Mouse (Mus musculus): ENCODE results near the gene Dusp22.

GRCm38 (mm10) chr13:30753441-30753840, 93.6 kb downstream of the Dusp22 start:
- TF ChIP-seq CHD2 (IDR thresholded peaks at IDR 0.05; ENCODE audit: low read depth, low read length) = no peak
- no peak for TF ChIP-seq ZNF384 (IDR thresholded peaks at IDR 0.05; ENCODE audit: low read depth, low read length)
- no peak for TF ChIP-seq HCFC1 (IDR thresholded peaks at IDR 0.05; ENCODE audit: borderline replicate concordance, insufficient read depth, low read length)

All from ES-E14 (cell line).